Mouse (Mus musculus): Measurements from ENCODE around the gene Krt28. TPM values are rescaled to one million over a fixed set of nuclear protein-coding genes. Genes with fewer than 3 reads are reported as not detected.

Krt28 gene
- polyA plus RNA-seq, 1 experiment from 2014 or later = 0.18 TPM

DNA sequence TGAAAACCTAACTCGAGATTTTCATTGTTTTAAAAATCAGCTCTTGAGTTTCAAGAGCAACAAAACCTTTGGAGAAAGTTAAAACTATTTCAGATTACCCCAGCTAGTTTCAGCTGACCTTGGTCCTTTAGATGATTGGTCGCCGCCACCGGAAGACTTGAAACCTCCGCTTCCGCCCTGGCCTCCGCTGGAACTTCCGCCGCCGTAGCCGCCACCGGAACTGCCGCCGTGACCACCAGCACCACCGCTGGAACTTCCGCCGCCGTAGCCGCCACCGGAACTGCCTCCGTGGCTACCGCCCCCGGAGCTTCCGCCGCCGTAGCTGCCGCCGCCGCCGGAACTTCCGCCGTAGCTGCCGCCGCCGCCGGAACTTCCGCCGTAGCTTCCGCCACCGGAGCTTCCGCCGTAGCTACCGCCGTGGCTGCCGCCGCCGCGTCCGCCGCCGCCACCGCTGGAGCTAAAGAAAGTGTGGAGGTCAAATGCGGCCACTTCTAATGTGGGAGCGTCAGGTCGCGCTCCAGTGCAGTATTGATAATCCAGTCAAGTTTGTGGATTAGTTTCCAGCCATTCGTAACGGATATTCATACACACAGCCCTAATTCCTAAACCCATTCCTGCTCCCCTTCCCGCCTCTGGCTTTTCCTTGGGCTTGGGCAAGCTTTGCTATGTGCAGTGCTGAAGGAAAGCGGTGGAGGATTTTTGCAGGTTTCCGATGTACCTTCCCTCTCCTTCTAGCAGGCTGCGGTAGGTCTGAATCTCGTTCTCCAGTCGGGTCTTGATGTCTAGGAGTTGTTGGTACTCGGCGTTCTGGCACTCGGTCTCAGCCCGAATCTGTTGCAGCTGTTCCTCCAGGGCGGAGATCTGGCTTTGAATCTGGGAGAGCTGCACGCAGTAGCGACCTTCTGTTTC, 11.4 kb upstream of the Krt28 start:
- H3K27me3 ChIP-seq (ENCODE audit: control insufficient read depth, insufficient read depth, low read length) = no peaks in the 10 kb centered on the region
- peak overlapping the region; percentile 75 for H3K9ac ChIP-seq (ENCODE audit: low read depth, low read length)
- H3K36me3 ChIP-seq (ENCODE audit: control insufficient read depth, insufficient read depth, low read length) = no peaks in the 10 kb centered on the region
- H3K27ac ChIP-seq (ENCODE audit: low read depth, low read length) = peak overlapping the region; percentile 99
- no peaks in the 10 kb centered on the region for H3K9me3 ChIP-seq (ENCODE audit: control insufficient read depth, low read length)
- ATAC-seq (ENCODE audit: low FRiP score, low TSS enrichment) = peak; percentile 86
- WGBS = 1% methylated on average over 71 of the region's 71 CpGs
- H3K4me2 ChIP-seq (replicated peaks; ENCODE audit: low read depth, low read length) = peak overlapping the region; percentile 55
- peak overlapping the region; percentile 60 for H3K4me3 ChIP-seq (ENCODE audit: low read length)
- H3K4me1 ChIP-seq (ENCODE audit: control insufficient read depth, insufficient read depth, low read length) = no peaks in the 10 kb centered on the region; the same call in 1 of the 2 replicates

DNA sequence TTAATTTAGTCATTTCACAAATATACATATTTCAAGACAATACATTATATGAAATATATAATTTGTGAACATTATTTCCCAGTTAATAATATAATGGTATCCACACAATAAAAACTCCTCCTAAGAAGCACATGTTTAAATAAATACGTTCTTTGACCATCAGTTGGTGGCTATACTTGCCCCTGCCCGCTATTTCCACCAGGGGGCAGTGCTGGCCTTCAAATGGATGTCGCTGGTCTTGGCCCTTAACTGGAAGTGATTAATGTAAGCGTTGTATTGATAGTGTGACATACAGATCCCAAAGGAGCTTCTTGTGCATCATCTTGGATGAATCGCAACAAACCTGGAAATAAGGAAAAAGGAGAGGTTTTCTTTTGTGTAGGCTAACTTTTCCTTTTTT, 4.9 kb upstream of the Krt28 start:
- H3K9ac ChIP-seq (ENCODE audit: low read depth, low read length) = no peak overlapping the region
- no peak overlapping the region for H3K4me2 ChIP-seq (replicated peaks; ENCODE audit: low read depth, low read length)
- no peaks in the 10 kb centered on the region for H3K27me3 ChIP-seq (ENCODE audit: control insufficient read depth, insufficient read depth, low read length)
- H3K4me3 ChIP-seq (ENCODE audit: low read length) = no peak overlapping the region
- H3K27ac ChIP-seq (ENCODE audit: low read depth, low read length) = no peak overlapping the region
- H3K4me1 ChIP-seq (ENCODE audit: control insufficient read depth, insufficient read depth, low read length) = no peaks in the 10 kb centered on the region
- H3K36me3 ChIP-seq (ENCODE audit: control insufficient read depth, insufficient read depth, low read length) = no peaks in the 10 kb centered on the region
- H3K9me3 ChIP-seq (ENCODE audit: control insufficient read depth, low read length) = no peaks in the 10 kb centered on the region
- no peak for ATAC-seq (ENCODE audit: low FRiP score, low TSS enrichment)
- WGBS = 21% methylated on average over 5 of the region's 5 CpGs

DNA sequence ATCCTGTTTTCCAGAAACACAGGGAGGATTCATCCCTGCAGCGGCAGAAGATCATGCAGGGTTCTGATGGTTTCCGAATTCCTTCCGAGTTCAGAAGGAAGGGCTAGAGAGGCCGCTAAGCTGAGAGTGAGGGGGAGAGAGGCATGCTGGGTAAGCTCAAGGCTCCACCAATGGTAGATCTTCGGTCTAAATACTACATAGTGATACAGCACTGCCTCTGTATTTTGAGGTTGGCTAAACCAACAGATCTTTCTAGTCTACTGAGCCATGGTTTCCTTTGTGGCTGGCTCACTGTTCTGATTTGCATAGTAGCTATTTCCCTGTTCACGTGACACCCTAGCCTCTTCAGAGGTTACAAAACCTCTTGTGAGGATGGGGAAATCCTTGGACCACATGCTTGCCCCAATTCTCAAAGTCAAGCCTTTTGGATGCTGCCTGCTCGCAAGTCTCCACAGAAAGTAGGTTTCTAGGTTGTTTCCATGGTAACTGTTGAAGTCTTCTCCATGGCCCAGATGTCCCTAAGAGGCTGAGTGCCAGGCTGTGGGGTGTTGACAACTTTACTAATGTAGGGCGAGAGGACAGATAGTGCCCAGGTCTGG, 4.8 kb downstream of the Krt28 start:
- H3K4me2 ChIP-seq (replicated peaks; ENCODE audit: low read depth, low read length) = no peak overlapping the region
- no peak overlapping the region for H3K9ac ChIP-seq (ENCODE audit: low read depth, low read length)
- no peaks in the 10 kb centered on the region for H3K4me1 ChIP-seq (ENCODE audit: control insufficient read depth, insufficient read depth, low read length)
- WGBS = 94% methylated on average over 8 of the region's 8 CpGs
- peaks cover 3% of the 10 kb centered on the region; the same call in 1 of the 2 replicates for H3K27me3 ChIP-seq (ENCODE audit: control insufficient read depth, insufficient read depth, low read length)
- ATAC-seq (ENCODE audit: low FRiP score, low TSS enrichment) = no peak
- no peak overlapping the region for H3K27ac ChIP-seq (ENCODE audit: low read depth, low read length)
- H3K36me3 ChIP-seq (ENCODE audit: control insufficient read depth, insufficient read depth, low read length) = no peaks in the 10 kb centered on the region
- no peak overlapping the region for H3K4me3 ChIP-seq (ENCODE audit: low read length)
- H3K9me3 ChIP-seq (ENCODE audit: control insufficient read depth, low read length) = no peaks in the 10 kb centered on the region

DNA sequence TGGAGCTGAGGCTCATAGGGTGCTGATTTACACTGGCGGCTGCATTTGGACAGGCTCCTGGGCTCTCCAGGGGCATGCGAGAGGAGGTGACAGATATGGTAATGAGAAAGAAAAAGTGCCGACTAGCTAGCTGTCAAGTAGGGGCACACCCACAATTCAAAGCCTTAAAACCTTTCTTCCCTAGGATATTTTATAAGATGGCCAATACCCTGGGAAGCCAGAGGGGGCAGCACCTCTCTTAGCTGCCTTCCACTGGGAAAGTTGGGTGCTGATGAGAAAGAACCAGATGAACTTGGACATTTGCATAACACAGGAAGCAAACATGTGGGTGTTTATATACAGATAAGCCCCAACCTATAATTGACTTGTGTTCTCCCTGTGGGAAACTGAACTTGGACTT, 5.5 kb downstream of the Krt28 start:
- Histone ChIP-seq H3K9ac (ENCODE audit: low read depth, low read length) (no peak overlapping the region), H3K27ac (ENCODE audit: low read depth, low read length) (no peak overlapping the region), H3K4me1 (ENCODE audit: control insufficient read depth, insufficient read depth, low read length) (no peaks in the 10 kb centered on the region), H3K9me3 (ENCODE audit: control insufficient read depth, low read length) (no peaks in the 10 kb centered on the region), H3K27me3 (ENCODE audit: control insufficient read depth, insufficient read depth, low read length) (peaks cover 3% of the 10 kb centered on the region; the same call in 1 of the 2 replicates), H3K4me2 (replicated peaks; ENCODE audit: low read depth, low read length) (no peak overlapping the region), H3K4me3 (ENCODE audit: low read length) (no peak overlapping the region), H3K36me3 (ENCODE audit: control insufficient read depth, insufficient read depth, low read length) (no peaks in the 10 kb centered on the region)
- ATAC-seq (ENCODE audit: low FRiP score, low TSS enrichment) = no peak
- WGBS = 12% methylated on average over 3 of the region's 3 CpGs

DNA sequence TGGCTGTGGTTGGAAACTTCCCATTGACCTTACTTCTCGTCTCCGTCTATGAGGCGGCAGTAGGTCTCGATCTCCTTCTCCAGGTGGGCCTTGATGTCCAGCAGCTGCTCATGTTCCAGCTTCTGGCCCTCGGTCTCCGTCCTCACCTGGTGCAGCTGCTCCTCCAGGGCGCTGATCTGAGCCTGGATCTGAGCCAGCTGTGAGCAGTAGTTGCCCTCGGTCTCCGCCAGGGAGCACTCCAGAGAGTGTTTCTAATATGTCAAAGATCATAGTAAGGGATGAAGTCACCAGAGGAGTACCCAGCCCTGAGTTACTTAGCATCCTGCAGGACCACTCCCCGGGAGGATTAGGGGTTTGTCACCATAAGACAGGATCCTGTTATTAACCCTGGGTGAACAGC, 7.9 kb downstream of the Krt28 start:
- no peaks in the 10 kb centered on the region for H3K36me3 ChIP-seq (ENCODE audit: control insufficient read depth, insufficient read depth, low read length)
- H3K27me3 ChIP-seq (ENCODE audit: control insufficient read depth, insufficient read depth, low read length) = peaks cover 3% of the 10 kb centered on the region; the same call in 1 of the 2 replicates
- H3K4me1 ChIP-seq (ENCODE audit: control insufficient read depth, insufficient read depth, low read length) = no peaks in the 10 kb centered on the region
- no peaks in the 10 kb centered on the region for H3K9me3 ChIP-seq (ENCODE audit: control insufficient read depth, low read length)
- ATAC-seq (ENCODE audit: low FRiP score, low TSS enrichment) = no peak
- H3K27ac ChIP-seq (ENCODE audit: low read depth, low read length) = no peak overlapping the region
- WGBS = 38% methylated on average over 10 of the region's 10 CpGs
- no peak overlapping the region for H3K4me3 ChIP-seq (ENCODE audit: low read length)
- no peak overlapping the region for H3K4me2 ChIP-seq (replicated peaks; ENCODE audit: low read depth, low read length)
- no peak overlapping the region for H3K9ac ChIP-seq (ENCODE audit: low read depth, low read length)

DNA sequence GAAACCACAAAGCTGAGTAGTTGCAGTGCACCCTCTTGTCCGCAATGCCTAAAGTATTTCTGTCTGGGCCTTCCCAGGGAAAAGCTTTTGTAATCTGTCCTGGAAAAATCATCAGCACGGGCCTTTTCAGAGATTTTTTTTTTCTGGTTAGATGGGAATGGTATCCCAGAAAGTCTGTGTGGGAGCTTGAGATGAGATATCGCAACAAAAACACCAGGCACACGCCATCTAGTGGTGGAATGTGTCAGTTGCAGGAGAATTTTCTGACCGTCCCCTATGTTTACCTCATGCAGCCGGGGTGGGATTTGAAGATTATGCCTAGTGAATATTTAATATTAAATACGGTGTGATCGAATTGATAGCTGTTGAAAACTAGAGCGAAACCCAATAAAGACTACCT, 10.3 kb downstream of the Krt28 start:
- 26% methylated on average over 9 of the region's 9 CpGs for WGBS
- Histone ChIP-seq H3K4me1 (ENCODE audit: control insufficient read depth, insufficient read depth, low read length) (no peaks in the 10 kb centered on the region), H3K9ac (ENCODE audit: low read depth, low read length) (no peak overlapping the region), H3K27ac (ENCODE audit: low read depth, low read length) (no peak overlapping the region), H3K9me3 (ENCODE audit: control insufficient read depth, low read length) (no peaks in the 10 kb centered on the region), H3K4me3 (ENCODE audit: low read length) (no peak overlapping the region), H3K36me3 (ENCODE audit: control insufficient read depth, insufficient read depth, low read length) (no peaks in the 10 kb centered on the region), H3K4me2 (replicated peaks; ENCODE audit: low read depth, low read length) (no peak overlapping the region), H3K27me3 (ENCODE audit: control insufficient read depth, insufficient read depth, low read length) (peaks cover 3% of the 10 kb centered on the region; the same call in 1 of the 2 replicates)
- no peak for ATAC-seq (ENCODE audit: low FRiP score, low TSS enrichment)

DNA sequence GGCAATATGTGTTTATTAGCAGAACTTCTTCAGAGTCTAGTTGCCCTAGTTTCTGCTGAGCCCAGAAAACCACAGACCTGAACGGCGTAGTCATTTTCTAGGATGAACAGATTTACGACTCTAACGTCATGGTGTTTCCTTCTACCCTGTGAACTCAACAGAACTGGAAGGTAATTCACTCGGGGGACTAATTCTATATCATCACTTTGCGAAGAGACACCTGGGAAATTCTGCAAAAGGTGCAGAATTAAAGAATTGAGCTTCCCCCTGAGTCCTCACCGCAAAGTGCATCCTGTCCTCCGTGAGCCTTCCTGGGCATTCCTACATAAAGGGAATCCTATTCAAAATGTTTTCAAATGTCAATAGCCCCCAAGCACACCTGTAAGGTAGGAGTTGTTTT, 13.3 kb downstream of the Krt28 start:
- Histone ChIP-seq H3K27ac (ENCODE audit: low read depth, low read length) (no peak overlapping the region), H3K27me3 (ENCODE audit: control insufficient read depth, insufficient read depth, low read length) (peaks cover under 1% of the 10 kb centered on the region; the same call in 1 of the 2 replicates), H3K9ac (ENCODE audit: low read depth, low read length) (no peak overlapping the region), H3K9me3 (ENCODE audit: control insufficient read depth, low read length) (no peaks in the 10 kb centered on the region), H3K4me1 (ENCODE audit: control insufficient read depth, insufficient read depth, low read length) (no peaks in the 10 kb centered on the region), H3K4me2 (replicated peaks; ENCODE audit: low read depth, low read length) (no peak overlapping the region), H3K4me3 (ENCODE audit: low read length) (no peak overlapping the region), H3K36me3 (ENCODE audit: control insufficient read depth, insufficient read depth, low read length) (no peaks in the 10 kb centered on the region)
- ATAC-seq (ENCODE audit: low FRiP score, low TSS enrichment) = no peak
- 71% methylated on average over 8 of the region's 8 CpGs for WGBS

DNA sequence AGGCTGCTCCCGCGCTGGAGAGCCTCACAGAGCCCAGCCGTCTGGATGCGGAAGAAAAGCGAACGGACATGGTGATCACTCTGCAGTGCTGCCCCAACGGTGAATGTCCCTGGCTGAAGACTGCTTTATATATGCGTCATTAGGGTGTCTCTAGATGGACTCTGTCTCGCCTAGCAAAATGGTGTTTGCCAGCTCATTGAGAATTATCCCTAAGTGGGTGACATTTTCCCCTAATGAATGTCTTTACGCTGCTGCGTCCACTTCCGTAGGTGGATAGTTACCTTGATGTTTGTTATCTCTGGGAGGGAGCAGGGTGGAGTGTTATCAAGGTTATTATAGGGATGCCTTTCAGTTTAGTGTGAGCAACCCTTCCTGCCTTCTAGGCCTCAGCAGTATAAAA, 23.7 kb downstream of the Krt28 start, which contains the start of gene Krt27:
Krt27 (minus strand) TSS at position 101 of the 400 bp plus-strand sequence.
- H3K4me2 ChIP-seq (replicated peaks; ENCODE audit: low read depth, low read length) = no peak within 1 kb of the TSS
- H3K27ac ChIP-seq (ENCODE audit: low read depth, low read length) = no peak within 1 kb of the TSS
- no peak within 1 kb of the TSS for H3K9ac ChIP-seq (ENCODE audit: low read depth, low read length)
- H3K27me3 ChIP-seq (ENCODE audit: control insufficient read depth, insufficient read depth, low read length) = no peaks in the 10 kb centered on the region; the same call in 1 of the 2 replicates
- no peaks in the 10 kb centered on the region for H3K4me1 ChIP-seq (ENCODE audit: control insufficient read depth, insufficient read depth, low read length)
- H3K36me3 ChIP-seq (ENCODE audit: control insufficient read depth, insufficient read depth, low read length) = no peaks in the 10 kb centered on the region
- no peaks in the 10 kb centered on the region for H3K9me3 ChIP-seq (ENCODE audit: control insufficient read depth, low read length)
- ATAC-seq (ENCODE audit: low FRiP score, low TSS enrichment) = no peak
- WGBS = 70% methylated on average over 12 of the region's 12 CpGs
- H3K4me3 ChIP-seq (ENCODE audit: low read length) = no peak within 1 kb of the TSS

DNA sequence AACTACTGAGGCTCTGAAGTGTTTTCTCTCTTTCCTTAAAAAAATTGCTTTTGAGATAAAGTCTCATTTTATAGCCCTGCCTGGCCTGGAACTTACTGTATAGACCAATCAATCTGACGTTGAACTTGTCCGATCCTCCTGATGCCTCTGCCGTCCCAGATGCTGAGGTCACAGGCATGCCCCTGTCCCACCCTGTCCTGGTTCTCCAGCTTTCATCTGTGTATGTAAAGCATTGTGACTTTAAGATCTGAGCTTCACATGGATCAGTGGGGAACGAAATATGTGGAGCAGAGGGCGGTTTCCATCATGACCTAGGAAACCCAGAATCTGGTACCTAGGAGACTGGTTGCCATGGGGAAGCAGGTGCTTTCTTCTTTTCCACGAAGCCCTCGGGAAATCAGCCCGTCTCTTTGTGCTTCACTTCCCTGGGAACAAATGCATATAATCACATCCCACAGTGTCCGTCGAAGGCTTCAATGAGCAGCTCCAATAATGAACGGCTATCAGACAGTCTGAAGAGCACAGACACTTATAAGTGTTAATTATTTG, 35.3 kb downstream of the Krt28 start:
- WGBS = 77% methylated on average over 11 of the region's 11 CpGs

More for the DNA sequence above, 35.3 kb downstream of the Krt28 start:
- Histone ChIP-seq H3K27ac (ENCODE audit: low read depth, low read length) (no peak overlapping the region), H3K4me3 (ENCODE audit: low read length) (no peak overlapping the region), H3K4me2 (replicated peaks; ENCODE audit: low read depth, low read length) (no peak overlapping the region), H3K9ac (ENCODE audit: low read depth, low read length) (no peak overlapping the region), H3K4me1 (ENCODE audit: control insufficient read depth, insufficient read depth, low read length) (no peaks in the 10 kb centered on the region), H3K27me3 (ENCODE audit: control insufficient read depth, insufficient read depth, low read length) (no peaks in the 10 kb centered on the region), H3K36me3 (ENCODE audit: control insufficient read depth, insufficient read depth, low read length) (no peaks in the 10 kb centered on the region), H3K9me3 (ENCODE audit: control insufficient read depth, low read length) (no peaks in the 10 kb centered on the region)
- no peak for ATAC-seq (ENCODE audit: low FRiP score, low TSS enrichment)

Measured in kidney, embryonic 14.5 days (tissue).